Mouse (Mus musculus) G1E (cell line): ENCODE results near the gene Itih2.

Experiments
- CTCF ChIP-seq: IDR thresholded peaks from 2 replicates; pipeline ENCODE4 v1.5.1; 2012; ENCODE audit warnings: low read depth, low read length, inconsistent platforms, mixed read lengths
- GATA1 ChIP-seq: IDR thresholded peaks from 2 replicates; pipeline ENCODE4 v1.6.1; 2012; ENCODE audit warnings: borderline replicate concordance, low read length, inconsistent platforms, mixed read lengths
- GATA2 ChIP-seq: IDR thresholded peaks from 2 replicates; pipeline ENCODE4 v1.6.1; 2012; ENCODE audit warnings: low read depth, low read length, inconsistent platforms, borderline replicate concordance
- POLR2AphosphoS5 ChIP-seq: IDR thresholded peaks from 2 replicates; pipeline ENCODE4 v1.6.1; 2012; ENCODE audit warnings: low read depth, low read length, inconsistent platforms; ENCODE audit not compliant: insufficient replicate concordance
- TAL1 ChIP-seq: conservative IDR thresholded peaks from 2 replicates; pipeline ENCODE4 v1.6.1; 2012; ENCODE audit warnings: low read depth, low read length, inconsistent platforms, mixed read lengths

- no peak for TF ChIP-seq CTCF
- no peak for TF ChIP-seq TAL1
- no peak for TF ChIP-seq GATA1
- no peak for TF ChIP-seq POLR2AphosphoS5
- TF ChIP-seq GATA2, result no peak
Observed at GRCm38 (mm10) chr2:10131296-10131695, at the start of gene Itih2.
